Mouse (Mus musculus): Measurements from ENCODE around the gene Slc16a4. TPM values are rescaled to one million over a fixed set of nuclear protein-coding genes. Genes with fewer than 3 reads are reported as not detected.

Slc16a4 gene
- total RNA-seq (2021): 1 to 10 TPM in 1 of 2 experiments, under 1 TPM in 1; 0.98 to 1.5 TPM
- long read RNA-seq, experiment 1, partial matches to known transcripts: 0 of 6 reads
- long read RNA-seq, experiment 1, other reads (novel, unspliced or antisense): 3 of 6 reads
- long read RNA-seq, experiment 2, partial matches to known transcripts: 0 of 3 reads
- long read RNA-seq, experiment 2, other reads (novel, unspliced or antisense): 0 of 3 reads

- peak within 1 kb of the TSS; percentile 72 for H3K27ac ChIP-seq
- no peak for DNase-seq (ENCODE audit: extremely low spot score in 1 of 2, low spot score in 2 of 2)
- intact Hi-C loops (cut with DNase I): no loop called here
- no peak within 1 kb of the TSS for H3K4me3 ChIP-seq
- no peak for TF ChIP-seq CTCF (IDR thresholded peaks at IDR 0.05)
Observed at GRCm38 (mm10) chr3:107290764-107291381, at the start of gene Slc16a4. Slc16a4 (plus strand) TSS chr3:107291230.

GRCm38 (mm10) chr3:107241389-107242094 is 49.5 kb upstream of the Slc16a4 start:
- no peak for TF ChIP-seq CTCF (IDR thresholded peaks at IDR 0.05)
- intact Hi-C loops (cut with DNase I): loop anchor here (5.0 kb wide), 1 partner anchor 111 kb away; no protein-coding TSS in a partner anchor
- DNase-seq (ENCODE audit: extremely low spot score in 1 of 2, low spot score in 2 of 2): no peak
- Histone ChIP-seq H3K4me3 (no peak overlapping the region), H3K27ac (no peak overlapping the region)

GRCm38 (mm10) chr3:107246876-107247275 is 44.2 kb upstream of the Slc16a4 start:
- Histone ChIP-seq H3K27ac (no peak overlapping the region), H3K4me3 (no peak overlapping the region)
- no peak for TF ChIP-seq CTCF (IDR thresholded peaks at IDR 0.05)
- intact Hi-C loops (cut with DNase I): no loop called here
- DNase-seq (ENCODE audit: extremely low spot score in 1 of 2, low spot score in 2 of 2): no peak

GRCm38 (mm10) chr3:107249042-107249441 is 42.0 kb upstream of the Slc16a4 start:
- intact Hi-C loops (cut with DNase I): no loop called here
- no peak overlapping the region for H3K4me3 ChIP-seq
- H3K27ac ChIP-seq: no peak overlapping the region
- DNase-seq (ENCODE audit: extremely low spot score in 1 of 2, low spot score in 2 of 2): no peak
- TF ChIP-seq CTCF (IDR thresholded peaks at IDR 0.05): no peak

GRCm38 (mm10) chr3:107250320-107250719 is 40.7 kb upstream of the Slc16a4 start:
- no peak for TF ChIP-seq CTCF (IDR thresholded peaks at IDR 0.05)
- no peak overlapping the region for H3K4me3 ChIP-seq
- no peak overlapping the region for H3K27ac ChIP-seq
- no peak for DNase-seq (ENCODE audit: extremely low spot score in 1 of 2, low spot score in 2 of 2)
- intact Hi-C loops (cut with DNase I): no loop called here

- no peak overlapping the region for H3K4me3 ChIP-seq
- TF ChIP-seq CTCF (IDR thresholded peaks at IDR 0.05): no peak
- intact Hi-C loops (cut with DNase I): no loop called here
- no peak overlapping the region for H3K27ac ChIP-seq
- DNase-seq (ENCODE audit: extremely low spot score in 1 of 2, low spot score in 2 of 2): no peak
Observed at GRCm38 (mm10) chr3:107252035-107252434, 39.0 kb upstream of the Slc16a4 start.

GRCm38 (mm10) chr3:107253925-107254324 is 37.1 kb upstream of the Slc16a4 start:
- H3K4me3 ChIP-seq: no peak overlapping the region
- intact Hi-C loops (cut with DNase I): no loop called here
- no peak overlapping the region for H3K27ac ChIP-seq
- TF ChIP-seq CTCF (IDR thresholded peaks at IDR 0.05): no peak
- DNase-seq (ENCODE audit: extremely low spot score in 1 of 2, low spot score in 2 of 2): no peak

GRCm38 (mm10) chr3:107255992-107256391 is 35.0 kb upstream of the Slc16a4 start:
- intact Hi-C loops (cut with DNase I): no loop called here
- Histone ChIP-seq H3K4me3 (no peak overlapping the region), H3K27ac (no peak overlapping the region)
- TF ChIP-seq CTCF (IDR thresholded peaks at IDR 0.05): no peak
- no peak for DNase-seq (ENCODE audit: extremely low spot score in 1 of 2, low spot score in 2 of 2)

GRCm38 (mm10) chr3:107256724-107257123 is 34.3 kb upstream of the Slc16a4 start:
- TF ChIP-seq CTCF (IDR thresholded peaks at IDR 0.05): no peak
- no peak overlapping the region for H3K27ac ChIP-seq
- H3K4me3 ChIP-seq: no peak overlapping the region
- intact Hi-C loops (cut with DNase I): no loop called here
- no peak for DNase-seq (ENCODE audit: extremely low spot score in 1 of 2, low spot score in 2 of 2)

GRCm38 (mm10) chr3:107257924-107258323 is 33.1 kb upstream of the Slc16a4 start:
- H3K4me3 ChIP-seq: no peak overlapping the region
- intact Hi-C loops (cut with DNase I): no loop called here
- no peak overlapping the region for H3K27ac ChIP-seq
- TF ChIP-seq CTCF (IDR thresholded peaks at IDR 0.05): no peak
- no peak for DNase-seq (ENCODE audit: extremely low spot score in 1 of 2, low spot score in 2 of 2)

GRCm38 (mm10) chr3:107260956-107261850 is 29.8 kb upstream of the Slc16a4 start:
- peak overlapping the region; percentile 65 for H3K27ac ChIP-seq
- no peak for DNase-seq (ENCODE audit: extremely low spot score in 1 of 2, low spot score in 2 of 2)

GRCm38 (mm10) chr3:107261851-107262165 is 29.2 kb upstream of the Slc16a4 start:
- Histone ChIP-seq H3K4me3 (no peak overlapping the region), H3K27ac (peak overlapping the region; percentile 65)
- TF ChIP-seq CTCF (IDR thresholded peaks at IDR 0.05): no peak
- no peak for DNase-seq (ENCODE audit: extremely low spot score in 1 of 2, low spot score in 2 of 2)
- intact Hi-C loops (cut with DNase I): no loop called here

More at GRCm38 (mm10) chr3:107260956-107261850, 29.8 kb upstream of the Slc16a4 start:
- intact Hi-C loops (cut with DNase I): no loop called here
- no peak overlapping the region for H3K4me3 ChIP-seq
- no peak for TF ChIP-seq CTCF (IDR thresholded peaks at IDR 0.05)
